Mouse (Mus musculus) heart, postnatal 0 days (tissue): ENCODE data around the gene Rce1.

Source experiments
- CTCF ChIP-seq: IDR thresholded peaks from 2 replicates; pipeline ENCODE4 v1.5.1; 2016; ENCODE audit warnings: antibody characterized with exemption, control low read depth, low read depth
- EP300 ChIP-seq: IDR thresholded peaks from 2 replicates; pipeline ENCODE4 v1.6.1; 2016; ENCODE audit warnings: antibody characterized with exemption, low read depth

GRCm38 (mm10) chr19:4644271-4644670 is 18.8 kb upstream of the Rce1 start:
- TF ChIP-seq CTCF (no peak), EP300 (no peak)
